Mouse (Mus musculus): ENCODE measurements around the gene D630003M21Rik.

DNA sequence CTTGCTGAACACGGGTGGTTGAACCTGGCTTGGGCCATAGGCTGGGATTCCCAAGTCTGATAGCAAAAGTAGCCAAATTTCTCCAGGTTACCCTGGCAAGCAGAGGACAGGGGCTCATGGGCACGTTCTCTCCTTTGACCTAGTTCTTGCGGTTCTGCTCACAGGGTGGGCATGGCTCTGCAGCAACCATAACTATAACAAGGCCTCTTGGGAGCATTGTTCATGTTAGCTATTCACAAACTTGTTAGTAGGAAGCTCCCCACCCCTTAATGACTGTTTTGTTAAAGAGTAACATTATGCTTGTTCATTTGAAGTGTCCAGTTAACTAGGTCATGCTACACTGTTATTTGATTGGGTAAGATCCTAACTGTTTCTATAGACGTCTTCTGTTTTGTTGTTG, 63.2 kb downstream of the D630003M21Rik start:
- TF ChIP-seq CTCF (IDR thresholded peaks at IDR 0.05; ENCODE audit: low read depth) (no peak), EP300 (optimal IDR thresholded peaks at IDR 0.05) (no peak)
